Mouse (Mus musculus) mouse embryonic stem cell (cell line): Measurements from ENCODE around the gene Sult6b2.

Source experiments
- in situ Hi-C, 2 experiments: fragments of 300-500 bp; cut with MboI; formaldehyde crosslinking; loops; 1 replicate in 1 of 2; 3 replicates in 1 of 2; pipeline ENCODE4 v1.14.3; 2019 to 2020; ENCODE audit warnings: low sequenced_read_pairs in 2 of 2, low pct_unique_long_range_greater_than_20kb in 1 of 2, mixed read lengths in 1 of 2; ENCODE audit not compliant: unreplicated experiment in 1 of 2

Gene Sult6b2

GRCm38 (mm10) chr6:142786106-142786505 is 18.2 kb downstream of the Sult6b2 start:
- in situ Hi-C loops: no loop called here

- in situ Hi-C loops: no loop called here
Observed at GRCm38 (mm10) chr6:142785343-142785742, 19.0 kb downstream of the Sult6b2 start.

- in situ Hi-C loops: no loop called here
Observed at GRCm38 (mm10) chr6:142781286-142781685, 23.0 kb downstream of the Sult6b2 start.

GRCm38 (mm10) chr6:142780574-142781033 is 23.7 kb downstream of the Sult6b2 start:
- in situ Hi-C loops: no loop called here

GRCm38 (mm10) chr6:142779812-142780573 is 24.3 kb downstream of the Sult6b2 start:
- in situ Hi-C loops: no loop called here

GRCm38 (mm10) chr6:142779045-142779811 is 25.1 kb downstream of the Sult6b2 start:
- in situ Hi-C loops: no loop called here

- in situ Hi-C loops: no loop called here
Observed at GRCm38 (mm10) chr6:142776935-142777334, 27.4 kb downstream of the Sult6b2 start.

- in situ Hi-C loops: no loop called here
Observed at GRCm38 (mm10) chr6:142773566-142773965, 30.7 kb downstream of the Sult6b2 start.

GRCm38 (mm10) chr6:142771643-142772042 is 32.7 kb downstream of the Sult6b2 start:
- in situ Hi-C loops: no loop called here

GRCm38 (mm10) chr6:142769896-142770295 is 34.4 kb downstream of the Sult6b2 start:
- in situ Hi-C loops: no loop called here

- in situ Hi-C loops: no loop called here
Observed at GRCm38 (mm10) chr6:142767305-142767704, 37.0 kb downstream of the Sult6b2 start.

GRCm38 (mm10) chr6:142764933-142765332 is 39.4 kb downstream of the Sult6b2 start:
- in situ Hi-C loops: no loop called here

GRCm38 (mm10) chr6:142759633-142760032 is 44.7 kb downstream of the Sult6b2 start:
- in situ Hi-C loops: no loop called here

- in situ Hi-C loops: no loop called here
Observed at GRCm38 (mm10) chr6:142758562-142758961, 45.7 kb downstream of the Sult6b2 start.

GRCm38 (mm10) chr6:142757976-142758375 is 46.3 kb downstream of the Sult6b2 start:
- in situ Hi-C loops: no loop called here

- in situ Hi-C loops: no loop called here
Observed at GRCm38 (mm10) chr6:142757334-142757965, 46.9 kb downstream of the Sult6b2 start.

GRCm38 (mm10) chr6:142756507-142757333 is 47.6 kb downstream of the Sult6b2 start, which contains the start of gene Cmas:
Gene Cmas, plus strand, starts transcription at chr6:142756686.
- in situ Hi-C loops: no loop called here
